In genomic region chr2:27690714-27691113, GRCm38 (mm10) we compare ENCODE assay signal across 8 mouse cellular contexts. TPM values are rescaled to one million over a fixed set of nuclear protein-coding genes. Genes with fewer than 3 reads are reported as not detected.
A peak's percentile ranks its signal among the peaks of the same experiment; 100 is the strongest.
DNase-seq lines count a peak whose midpoint lies in the region; ATAC-seq lines count a peak whose summit lies in the region.

No protein-coding gene starts in this region.

- 0 out of 2 replicates have a peak overlapping the region, but pooled peaks have one; percentile 16 for H3K9ac ChIP-seq in midbrain, embryonic 16.5 days (ENCODE audit: low read depth, low read length)
- H3K9ac ChIP-seq in hindbrain, embryonic 15.5 days, result no peak overlapping the region
- H3K9ac ChIP-seq in liver, embryonic 16.5 days (ENCODE audit: low read depth, low read length), result no peak overlapping the region

- WGBS in midbrain, embryonic 16.5 days, result 25% methylated on average over 5 of the region's 5 CpGs
- WGBS in midbrain, embryonic 10.5 days, result 29% methylated on average over 5 of the region's 5 CpGs
- WGBS in hindbrain, embryonic 15.5 days, result 22% methylated on average over 5 of the region's 5 CpGs
- 47% methylated on average over 5 of the region's 5 CpGs for WGBS in liver, embryonic 16.5 days (ENCODE audit: insufficient replicate concordance)

- no peak overlapping the region for H3K4me2 ChIP-seq in midbrain, embryonic 16.5 days (ENCODE audit: low read length)
- H3K4me2 ChIP-seq in hindbrain, embryonic 15.5 days, result no peak overlapping the region
- no peak overlapping the region for H3K4me2 ChIP-seq in liver, embryonic 16.5 days (ENCODE audit: low read depth, low read length)

- no peak for DNase-seq in midbrain, embryonic 10.5 days (ENCODE audit: low spot score)
- DNase-seq in cerebellum, adult 11-12 months, result no peak
- no peak for DNase-seq in right cerebral cortex, postnatal 10 days (ENCODE audit: low spot score in 2 of 2)
- DNase-seq in urinary bladder, postnatal 10 days (ENCODE audit: low spot score), result no peak

- ATAC-seq in midbrain, embryonic 16.5 days, result no peak
- no peak for ATAC-seq in hindbrain, embryonic 15.5 days (ENCODE audit: low FRiP score, low read depth)
- ATAC-seq in liver, embryonic 16.5 days (ENCODE audit: low read depth), result no peak
- no peak for ATAC-seq in activated CD4-positive, CD25-positive, alpha-beta regulatory T cell, adult 4 months

- H3K27me3 ChIP-seq in midbrain, embryonic 16.5 days (ENCODE audit: control insufficient read depth, insufficient read depth, low read depth, low read length), result no peaks in the 10 kb centered on the region
- H3K27me3 ChIP-seq in midbrain, embryonic 10.5 days (ENCODE audit: low read depth, poor library complexity, severe bottlenecking), result no peaks in the 10 kb centered on the region
- no peaks in the 10 kb centered on the region for H3K27me3 ChIP-seq in hindbrain, embryonic 15.5 days
- H3K27me3 ChIP-seq in liver, embryonic 16.5 days (ENCODE audit: control insufficient read depth, insufficient read depth, low read depth, low read length), result no peaks in the 10 kb centered on the region

- peaks cover 6% of the 10 kb centered on the region; the same call in 1 of the 2 replicates for H3K4me1 ChIP-seq in midbrain, embryonic 16.5 days (ENCODE audit: control insufficient read depth, insufficient read depth, low read length)
- H3K4me1 ChIP-seq in midbrain, embryonic 10.5 days, result peaks cover 60% of the 10 kb centered on the region
- H3K4me1 ChIP-seq in hindbrain, embryonic 15.5 days (replicated peaks), result peaks cover 26% of the 10 kb centered on the region
- H3K4me1 ChIP-seq in liver, embryonic 16.5 days (ENCODE audit: control insufficient read depth, low read depth, low read length), result peaks cover 38% of the 10 kb centered on the region

- H3K27ac ChIP-seq in midbrain, embryonic 16.5 days (ENCODE audit: low read length), result no peak overlapping the region; the same call in 1 of the 2 replicates
- H3K27ac ChIP-seq in midbrain, embryonic 10.5 days (replicated peaks), result no peak overlapping the region
- peak overlapping the region; percentile 8; the same call in 1 of the 2 replicates for H3K27ac ChIP-seq in hindbrain, embryonic 15.5 days (replicated peaks)
- peak overlapping the region; percentile 35 for H3K27ac ChIP-seq in liver, embryonic 16.5 days (ENCODE audit: low read length)

- H3K4me3 ChIP-seq in midbrain, embryonic 16.5 days (ENCODE audit: low read depth, low read length), result no peak overlapping the region
- H3K4me3 ChIP-seq in midbrain, embryonic 10.5 days, result no peak overlapping the region
- no peak overlapping the region for H3K4me3 ChIP-seq in hindbrain, embryonic 15.5 days
- H3K4me3 ChIP-seq in liver, embryonic 16.5 days (ENCODE audit: low read depth, low read length), result no peak overlapping the region

- no peaks in the 10 kb centered on the region for H3K36me3 ChIP-seq in midbrain, embryonic 16.5 days (ENCODE audit: control insufficient read depth, insufficient read depth, low read length)
- H3K36me3 ChIP-seq in midbrain, embryonic 10.5 days, result no peaks in the 10 kb centered on the region
- no peaks in the 10 kb centered on the region for H3K36me3 ChIP-seq in hindbrain, embryonic 15.5 days
- H3K36me3 ChIP-seq in liver, embryonic 16.5 days (ENCODE audit: control insufficient read depth, insufficient read depth), result no peaks in the 10 kb centered on the region

- H3K9me3 ChIP-seq in midbrain, embryonic 16.5 days (replicated peaks; ENCODE audit: control insufficient read depth, low read length, poor library complexity, severe bottlenecking), result no peaks in the 10 kb centered on the region
- no peaks in the 10 kb centered on the region for H3K9me3 ChIP-seq in midbrain, embryonic 10.5 days (replicated peaks)
- H3K9me3 ChIP-seq in hindbrain, embryonic 15.5 days, result no peaks in the 10 kb centered on the region
- no peaks in the 10 kb centered on the region for H3K9me3 ChIP-seq in liver, embryonic 16.5 days (replicated peaks; ENCODE audit: control insufficient read depth, low read length)

RNA-seq across cellular contexts. Expression of gene Rxra, which starts 14.5 kb away (rescaled TPM):
- polyA plus RNA-seq in midbrain, embryonic 16.5 days (2015; fragmentation: Nextera tagmentation; extraction: Ambion mirVana), result 2.5 and 2.8 TPM in 2 replicates
- 7.5 and 7.6 TPM in 2 replicates for polyA plus RNA-seq in midbrain, embryonic 10.5 days (2016; fragmentation: Nextera tagmentation; extraction: Ambion mirVana)
- 4.7 and 4.9 TPM in 2 replicates for polyA plus RNA-seq in hindbrain, embryonic 15.5 days (2015; fragmentation: Nextera tagmentation; extraction: Ambion mirVana)
- 4.9 and 5.5 TPM in 2 replicates for polyA plus RNA-seq in liver, embryonic 16.5 days (2015; fragmentation: Nextera tagmentation; extraction: Ambion mirVana)
- polyA plus RNA-seq in activated CD4-positive, CD25-positive, alpha-beta regulatory T cell, adult 4 months (2017; shearing (Covaris generic)), result 10 to 100 TPM in 1 of 2 experiments, 1 to 10 TPM in 1; 7.7 to 11.7 TPM

Comparison
In these comparisons a context has a peak if more than half of its experiments do, and no peak if none do; other contexts are left out.
1. H3K27ac ChIP-seq: peak in hindbrain, embryonic 15.5 days (single experiment) and liver, embryonic 16.5 days (single experiment); none in midbrain, embryonic 16.5 days (single experiment) and midbrain, embryonic 10.5 days (single experiment).